Mouse (Mus musculus) erythroblast, embryonic 14.5 days (primary cell): ENCODE data around the gene Cox5a.

Source experiments
- GATA1 ChIP-seq: IDR thresholded peaks from 2 replicates; pipeline ENCODE4 v1.6.1; 2012; ENCODE audit warnings: low read length, inconsistent platforms, mixed read lengths
- TAL1 ChIP-seq: IDR thresholded peaks from 3 replicates; pipeline ENCODE4 v1.6.1; 2012; ENCODE audit warnings: low read length, inconsistent platforms, mixed read lengths

DNA sequence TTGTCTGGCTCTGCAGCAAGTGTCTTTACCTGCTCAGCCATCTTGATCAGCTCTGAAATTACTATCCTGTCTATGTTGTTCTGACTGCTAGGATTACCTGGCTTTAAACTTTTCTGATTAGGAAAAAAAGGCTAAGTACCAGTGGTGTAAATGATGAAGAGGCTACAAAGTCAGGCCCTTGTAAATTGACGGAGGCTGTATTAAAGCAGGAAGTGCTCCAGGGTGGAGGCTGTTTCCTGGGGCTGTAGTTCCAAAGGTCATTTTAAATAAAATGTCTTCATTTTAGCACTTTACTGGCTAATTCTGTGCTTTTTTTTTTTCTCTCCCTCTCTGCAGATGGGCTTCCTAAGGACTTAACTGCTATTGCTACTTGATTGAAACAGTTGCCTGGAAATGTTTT, 10.9 kb downstream of the Cox5a start:
- TF ChIP-seq GATA1, result no peak
- TF ChIP-seq TAL1, result no peak
